Mouse (Mus musculus) brain, embryonic 18.5 days (tissue): ENCODE measurements around the gene Pcolce2.

Experiments used
- DNase-seq: peaks from one replicate; pipeline ENCODE4 v3.0.0-alpha.2; 2012; ENCODE audit warnings: low read depth, low spot score

Gene Pcolce2

DNA sequence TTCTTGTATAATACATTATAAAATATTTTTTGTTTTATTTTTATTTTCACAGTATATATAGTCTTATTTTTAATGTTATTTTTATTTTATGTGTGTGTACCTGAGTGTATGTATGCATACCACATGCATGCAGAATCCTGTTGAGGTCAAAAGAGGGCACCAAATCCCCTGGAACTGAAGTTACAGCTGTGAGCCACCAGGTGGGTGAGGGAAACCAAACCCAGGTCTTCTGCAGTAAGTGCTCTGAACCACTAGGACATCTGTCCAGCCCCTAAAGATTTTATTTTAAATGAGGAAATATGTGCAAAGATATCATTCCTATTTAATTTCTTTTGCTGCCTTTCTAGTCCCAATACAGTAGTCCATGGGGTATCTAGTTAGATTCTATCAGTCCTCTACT is 71.5 kb downstream of the Pcolce2 start:
- no peak for DNase-seq

DNA sequence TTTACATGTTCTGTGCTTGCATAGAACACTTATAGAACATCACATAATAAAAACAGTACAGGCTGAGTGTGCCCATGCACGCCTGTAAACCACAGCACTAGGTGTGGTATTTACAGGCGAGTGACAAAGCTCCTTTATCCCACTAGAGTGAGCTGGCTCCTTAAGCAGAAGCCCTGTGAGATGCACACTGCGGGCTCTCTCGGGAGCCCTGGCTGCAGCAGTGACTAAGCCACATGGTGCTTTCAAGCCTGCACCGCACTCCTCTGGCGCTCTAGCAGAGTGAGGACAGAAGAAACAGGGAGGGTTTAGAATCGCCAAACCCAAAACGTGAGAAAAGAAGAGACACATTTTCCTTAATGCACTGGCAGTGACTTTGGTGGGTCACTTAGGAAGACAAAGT is 75.2 kb downstream of the Pcolce2 start:
- no peak for DNase-seq

DNA sequence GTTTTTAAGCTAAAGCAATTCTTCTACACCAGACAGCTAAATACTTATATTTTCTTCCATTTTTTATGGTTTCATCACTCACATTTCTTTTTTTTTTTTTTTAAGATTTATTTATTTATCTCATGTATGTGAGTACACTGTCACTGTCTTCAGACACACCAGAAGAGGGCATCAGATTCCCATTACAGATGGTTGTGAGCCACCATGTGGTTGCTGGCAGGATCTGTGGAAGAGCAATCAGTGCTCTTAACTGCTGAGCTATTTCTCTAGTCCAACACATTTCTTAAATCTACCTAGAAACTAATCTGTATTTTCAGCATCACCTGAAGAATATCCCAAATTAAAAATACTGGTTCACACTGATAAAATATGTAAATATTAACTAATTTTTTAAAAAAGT is 98.8 kb downstream of the Pcolce2 start:
- DNase-seq = no peak

DNA sequence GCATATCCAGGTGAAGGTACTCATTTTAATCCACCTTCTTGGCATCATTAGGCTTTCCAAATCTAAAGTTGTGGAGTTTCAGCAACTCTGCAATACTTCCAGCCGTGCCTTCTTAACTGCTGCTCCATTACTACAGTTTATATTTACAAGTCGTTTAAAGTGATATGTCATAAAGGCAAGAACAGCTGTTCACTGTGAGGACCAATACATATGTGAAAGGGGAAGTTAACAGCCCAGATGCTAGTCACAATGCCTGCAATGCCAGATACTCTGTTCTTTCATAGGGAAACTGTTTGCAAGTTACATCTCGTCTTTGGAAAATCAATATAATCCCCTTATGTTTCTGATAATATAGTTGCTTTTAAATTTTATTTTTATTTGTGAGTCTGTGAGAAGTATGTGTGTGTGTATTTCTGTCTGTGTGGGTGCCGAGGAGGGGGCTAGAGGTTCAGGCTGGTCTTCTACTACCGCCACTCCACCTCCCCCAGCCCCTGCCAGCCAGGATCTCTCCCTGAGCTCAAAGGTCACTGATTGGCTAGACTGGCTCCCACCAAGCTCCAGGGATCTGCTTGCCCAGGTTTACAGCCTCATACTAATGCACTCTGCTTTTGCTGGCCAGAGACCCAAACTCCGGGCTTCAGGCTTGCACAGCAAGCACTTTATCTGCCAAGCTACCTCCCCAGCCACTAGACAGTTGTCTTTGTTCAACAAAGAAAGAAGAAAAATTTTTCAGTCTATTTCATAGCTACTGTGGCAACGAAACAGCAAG is 107.6 kb downstream of the Pcolce2 start:
- no peak for DNase-seq

DNA sequence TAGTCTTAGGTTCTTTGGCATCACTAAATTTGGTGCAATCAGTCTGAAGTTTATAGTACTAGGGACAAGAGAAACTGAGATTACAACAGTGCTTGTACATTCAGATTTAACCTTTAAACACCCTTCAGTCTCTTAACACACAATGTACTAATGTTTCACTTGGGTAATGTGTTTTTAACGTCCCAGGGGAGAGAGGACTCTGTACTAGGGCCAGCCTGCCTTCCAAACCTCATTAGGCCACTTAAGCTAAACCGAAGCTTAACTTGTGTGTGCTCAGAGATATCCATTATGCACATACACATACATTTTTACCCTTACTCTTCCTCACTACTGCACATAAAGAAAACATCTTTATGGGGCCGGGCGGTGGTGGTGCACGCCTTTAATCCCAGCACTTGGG is 109.9 kb downstream of the Pcolce2 start:
- no peak for DNase-seq
